Mouse (Mus musculus) embryonic facial prominence, embryonic 13.5 days (tissue): ENCODE results near the gene Vps26a. TPM values are rescaled to one million over a fixed set of nuclear protein-coding genes. Genes with fewer than 3 reads are reported as not detected.

Experiments used
- ATAC-seq: fragments of 200-750 bp; cut with Nextera tagmentation; 2 replicates; pipeline ENCODE4 v1.8.0; 2017; ENCODE audit warnings: low read depth; ENCODE audit not compliant: insufficient number of reproducible peaks, insufficient read depth, low FRiP score, low TSS enrichment
- H3K27ac ChIP-seq: fragments of 300-500 bp; sonication (generic); 2 replicates; pipeline ENCODE4 v1.5.1; 2015; ENCODE audit warnings: moderate library complexity, mild to moderate bottlenecking, inconsistent platforms
- H3K27me3 ChIP-seq: fragments of 300-500 bp; sonication (generic); 2 replicates; pipeline ENCODE4 v1.6.1; 2015; ENCODE audit warnings: mild to moderate bottlenecking, inconsistent platforms
- H3K36me3 ChIP-seq: fragments of 300-500 bp; sonication (generic); 2 replicates; pipeline ENCODE4 v1.6.1; 2015; ENCODE audit warnings: mild to moderate bottlenecking, inconsistent platforms
- H3K4me1 ChIP-seq: fragments of 300-500 bp; sonication (generic); 2 replicates; pipeline ENCODE4 v1.6.1; 2015; ENCODE audit warnings: inconsistent platforms
- H3K4me2 ChIP-seq: fragments of 300-500 bp; sonication (generic); 2 replicates; pipeline ENCODE4 v1.6.1; 2015; ENCODE audit warnings: moderate library complexity, mild to moderate bottlenecking, inconsistent platforms
- H3K4me3 ChIP-seq: fragments of 300-500 bp; sonication (generic); 2 replicates; pipeline ENCODE4 v1.5.1; 2015; ENCODE audit warnings: mild to moderate bottlenecking, inconsistent platforms
- H3K9ac ChIP-seq: fragments of 300-500 bp; sonication (generic); 2 replicates; pipeline ENCODE4 v1.6.1; 2015; ENCODE audit warnings: mild to moderate bottlenecking, inconsistent platforms
- H3K9me3 ChIP-seq: fragments of 300-500 bp; sonication (generic); 2 replicates; pipeline ENCODE4 v1.6.1; 2016; ENCODE audit warnings: inconsistent platforms
- WGBS: fragments of 180-500 bp; shearing (Covaris S2); methylation state at CpG from one replicate; pipeline ENCODE4 v1.1.7; 2015; ENCODE audit warnings: mixed read lengths; 5-methylcytosine and 5-hydroxymethylcytosine counted together
- polyA plus RNA-seq: library from polyadenylated mRNA; unstranded; fragments of >200 nt; fragmentation: Nextera tagmentation; extraction: Ambion mirVana; gene quantifications from 2 replicates; pipeline ENCODE4 v1.2.1, GENCODE M21; 2015

Gene Vps26a
- polyA plus RNA-seq, 1 experiment from 2014 or later: 76.0 TPM

DNA sequence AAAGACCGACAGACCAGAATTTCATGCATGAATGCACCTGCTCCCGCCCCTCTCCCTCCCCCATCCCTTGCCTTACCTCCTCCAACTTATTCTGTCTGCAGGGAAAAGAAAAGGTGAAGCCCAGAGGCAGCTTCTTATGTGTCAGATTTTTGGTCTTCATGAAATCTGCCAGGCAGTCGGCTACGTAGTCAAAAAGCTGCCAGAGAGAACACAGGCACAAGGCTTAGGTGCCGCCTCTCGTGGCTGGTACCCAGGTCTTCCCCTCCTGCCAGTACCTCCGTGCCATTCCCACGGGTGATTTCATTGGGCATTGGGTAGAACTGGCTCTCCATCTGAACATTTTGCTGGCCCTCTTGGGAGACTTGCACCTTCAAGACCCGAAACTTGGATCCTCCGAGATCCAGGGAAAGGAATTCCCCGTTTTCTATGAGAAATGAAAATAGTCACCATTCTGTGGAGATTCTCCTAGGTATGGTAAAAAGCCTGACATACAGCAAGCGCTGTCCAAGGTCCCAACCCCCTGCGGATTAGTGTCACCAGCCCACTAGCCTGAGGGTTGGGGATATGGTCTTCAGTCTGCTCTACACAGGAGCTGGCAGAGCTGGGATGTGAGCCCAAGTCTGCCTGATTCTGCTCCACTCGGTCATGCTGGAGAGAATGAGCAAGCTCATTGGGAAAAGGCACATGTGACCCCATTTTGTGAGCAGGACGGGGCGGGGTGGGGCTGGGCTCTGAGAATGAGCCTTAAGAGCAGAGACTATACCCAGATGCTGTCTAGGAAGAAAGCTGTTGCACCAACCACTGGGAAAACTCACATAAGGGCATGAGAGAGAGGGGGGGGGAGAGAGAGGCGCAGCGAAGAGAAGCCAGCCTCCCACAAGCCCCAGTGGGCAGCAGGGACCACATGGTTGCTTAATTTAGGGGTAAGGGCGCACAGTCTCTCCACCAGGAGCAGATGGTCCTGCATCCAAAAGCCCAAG lies 74.9 kb downstream of the Vps26a start:
- ATAC-seq: peak; percentile 21
- Histone ChIP-seq H3K9me3 (no peaks in the 10 kb centered on the region), H3K4me1 (no peaks in the 10 kb centered on the region), H3K9ac (no peak overlapping the region), H3K4me2 (no peak overlapping the region), H3K36me3 (no peaks in the 10 kb centered on the region), H3K27ac (no peak overlapping the region), H3K4me3 (no peak overlapping the region), H3K27me3 (peaks cover 15% of the 10 kb centered on the region; the same call in 1 of the 2 replicates)
- WGBS: 64% methylated on average over 19 of the region's 19 CpGs

DNA sequence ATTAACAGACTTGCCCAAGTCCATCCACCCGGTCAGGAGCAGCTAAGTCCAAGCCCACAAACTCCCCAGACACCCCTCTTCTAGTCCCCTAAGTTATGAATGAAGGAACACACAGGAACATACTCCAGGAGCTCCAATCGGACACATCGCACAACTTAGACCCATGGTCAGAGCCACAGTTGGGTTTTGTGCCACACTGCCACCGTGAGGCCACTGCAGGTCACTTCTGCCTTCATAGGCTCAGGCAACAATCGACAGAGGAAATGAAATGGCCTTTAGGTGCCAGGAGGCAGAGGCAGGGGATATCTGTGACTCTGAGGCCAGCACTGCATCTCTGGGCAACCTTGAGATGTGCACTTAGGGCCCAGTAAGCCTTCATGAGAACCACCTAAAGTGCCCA lies 75.7 kb downstream of the Vps26a start:
- 9% methylated on average over 5 of the region's 5 CpGs for WGBS
- no peak for ATAC-seq

More for the DNA sequence above, 75.7 kb downstream of the Vps26a start:
- no peak overlapping the region for H3K27ac ChIP-seq
- no peak overlapping the region for H3K9ac ChIP-seq
- no peaks in the 10 kb centered on the region for H3K36me3 ChIP-seq
- no peak overlapping the region for H3K4me3 ChIP-seq
- no peak overlapping the region for H3K4me2 ChIP-seq
- peaks cover 16% of the 10 kb centered on the region; the same call in 1 of the 2 replicates for H3K27me3 ChIP-seq
- H3K9me3 ChIP-seq: no peaks in the 10 kb centered on the region
- H3K4me1 ChIP-seq: no peaks in the 10 kb centered on the region

Other genes with a start within 250 kb of the Vps26a start
- gene Tacr2, start 234.4 kb downstream of the Vps26a start, polyA plus RNA-seq: not detected in 2 replicates
- gene Hk1, start 106.9 kb downstream of the Vps26a start, polyA plus RNA-seq: 32.9 and 38.9 TPM in 2 replicates
- gene Hkdc1, start 64.3 kb downstream of the Vps26a start, polyA plus RNA-seq: 0.46 and 1.0 TPM in 2 replicates
- 0.60 and 0.73 TPM in 2 replicates for gene 4930507D05Rik, start 37.3 kb downstream of the Vps26a start, polyA plus RNA-seq
- 25.3 and 26.2 TPM in 2 replicates for gene Supv3l1, start 37.1 kb downstream of the Vps26a start, polyA plus RNA-seq
- 9.7 and 11.5 TPM in 2 replicates for gene Srgn, start 40.6 kb upstream of the Vps26a start, polyA plus RNA-seq
- gene Kif1bp, start 91.7 kb upstream of the Vps26a start, polyA plus RNA-seq: 38.5 and 42.4 TPM in 2 replicates
- gene Ddx21, start 115.5 kb upstream of the Vps26a start, polyA plus RNA-seq: 24.1 and 26.3 TPM in 2 replicates
- 175 and 178 TPM in 2 replicates for gene Ddx50, start 164.4 kb upstream of the Vps26a start, polyA plus RNA-seq
- gene Stox1, start 239.3 kb upstream of the Vps26a start, polyA plus RNA-seq: 1.6 and 3.1 TPM in 2 replicates